Mouse (Mus musculus) adrenal gland, adult 18-20 months (tissue): ENCODE results near the gene C1qc. TPM values are rescaled to one million over a fixed set of nuclear protein-coding genes. Genes with fewer than 3 reads are reported as not detected.

Experiments
- DNase-seq, 2 experiments: peaks; one replicate each; pipeline ENCODE4 v3.0.0; 2021 to 2022; ENCODE audit warnings: low spot score in 2 of 2
- total RNA-seq, 2 experiments: library from RNA; stranded (reverse); gene quantifications; 1 replicate in 1 of 2; 2 replicates in 1 of 2; pipeline ENCODE4 v1.2.3; 2021

C1qc gene
- total RNA-seq, 2 experiments from 2014 or later, result 53.3 to 99.1 TPM

GRCm38 (mm10) chr4:136896461-136896860, 3.6 kb upstream of the C1qc start:
- no peak for DNase-seq

- no peak for DNase-seq
Observed at GRCm38 (mm10) chr4:136895861-136896260, 3.0 kb upstream of the C1qc start.

GRCm38 (mm10) chr4:136894821-136895220, 2.0 kb upstream of the C1qc start:
- DNase-seq, result no peak

DNA sequence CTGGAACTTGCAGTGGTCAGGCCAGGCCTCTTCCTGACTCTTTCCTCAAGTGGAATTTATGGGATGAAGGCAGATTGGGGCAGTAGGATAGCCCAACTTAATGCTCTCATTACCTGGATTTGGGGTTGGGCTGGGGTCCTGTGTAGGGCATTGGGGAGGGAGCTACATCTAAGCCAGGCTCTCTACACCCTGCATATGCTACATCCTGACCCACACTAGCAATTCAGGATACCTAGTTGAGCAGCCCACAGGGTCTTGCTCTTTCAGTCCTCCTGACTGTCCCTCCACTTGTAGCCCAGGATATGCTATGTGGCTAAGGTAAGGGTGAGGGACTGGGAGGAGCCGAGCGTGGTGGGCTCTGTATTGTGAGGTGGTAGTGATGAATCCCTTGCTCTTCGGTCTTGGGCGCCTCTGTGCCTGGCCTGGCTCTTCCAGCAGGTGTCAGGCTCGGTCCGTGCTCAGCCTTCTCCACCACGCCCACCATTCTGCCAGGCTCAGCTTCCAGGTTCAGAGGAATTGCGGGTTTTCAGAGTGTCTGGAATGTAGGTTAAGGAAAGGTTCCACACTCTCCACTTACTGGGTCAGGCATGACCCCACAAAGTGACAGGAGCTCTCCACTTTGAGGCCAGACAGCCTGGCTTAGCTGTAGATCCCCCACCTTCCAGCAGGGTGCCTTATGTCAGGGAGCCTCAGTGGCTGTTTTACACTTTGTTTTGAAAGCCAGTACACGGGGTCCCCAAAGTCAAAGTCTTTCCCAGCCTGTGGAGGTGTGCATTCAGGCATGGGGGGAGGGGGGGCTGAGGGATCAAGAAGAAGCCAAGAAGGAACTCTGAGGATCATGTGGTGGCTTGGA, 1.1 kb upstream of the C1qc start:
- DNase-seq, result no peak

GRCm38 (mm10) chr4:136892371-136892770, 494 bp downstream of the C1qc start:
- DNase-seq, result no peak

GRCm38 (mm10) chr4:136891115-136891514, 1.8 kb downstream of the C1qc start:
- DNase-seq, result no peak

GRCm38 (mm10) chr4:136889981-136890380, 2.9 kb downstream of the C1qc start:
- DNase-seq, result no peak

- no peak for DNase-seq
Observed at GRCm38 (mm10) chr4:136887714-136888113, 5.2 kb downstream of the C1qc start.

DNA sequence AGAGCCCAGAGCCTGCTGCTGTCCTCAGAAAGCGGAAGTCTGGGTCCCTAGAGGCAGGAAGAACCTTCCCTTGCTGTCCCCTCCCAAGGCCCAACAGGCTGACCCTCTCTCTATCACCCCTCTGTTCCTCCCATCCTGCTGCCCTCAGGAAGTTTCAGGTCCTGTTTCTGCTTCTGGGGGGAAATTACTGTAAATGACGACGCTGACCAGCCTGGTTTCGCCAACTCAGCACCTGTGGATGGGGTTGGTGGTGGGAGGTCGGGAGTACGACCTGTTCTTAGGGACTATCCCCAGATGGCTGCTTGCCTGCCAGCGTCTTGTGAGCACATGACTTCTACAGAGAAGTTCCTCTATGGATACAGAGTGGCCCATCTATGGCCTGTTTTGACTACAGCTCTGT, 6.8 kb downstream of the C1qc start, which contains the start of gene C1qb:
TSS of gene C1qb (minus strand) at position 87 of the 400 bp plus-strand sequence.
- DNase-seq, result no peak

DNA sequence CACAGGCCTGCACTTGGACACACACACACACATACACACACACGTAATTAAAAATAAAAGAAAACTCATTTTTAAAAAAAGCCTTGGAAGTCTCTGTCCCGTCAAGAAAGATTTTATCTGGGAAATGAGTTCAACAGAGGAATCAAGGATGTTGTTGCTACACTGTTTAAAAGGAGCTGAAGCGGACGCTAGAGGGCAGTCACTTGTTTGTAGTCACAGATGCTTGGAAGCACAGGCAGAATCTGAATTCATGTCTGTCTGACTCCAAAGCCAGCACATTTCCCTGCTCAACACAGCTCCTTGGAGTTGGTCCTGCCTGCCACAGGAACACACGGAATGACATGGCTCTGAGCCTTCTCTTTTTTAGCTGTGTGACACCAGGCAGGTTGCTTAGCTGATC, 14.3 kb downstream of the C1qc start:
- no peak for DNase-seq

GRCm38 (mm10) chr4:136878171-136878570, 14.7 kb downstream of the C1qc start:
- no peak for DNase-seq

DNA sequence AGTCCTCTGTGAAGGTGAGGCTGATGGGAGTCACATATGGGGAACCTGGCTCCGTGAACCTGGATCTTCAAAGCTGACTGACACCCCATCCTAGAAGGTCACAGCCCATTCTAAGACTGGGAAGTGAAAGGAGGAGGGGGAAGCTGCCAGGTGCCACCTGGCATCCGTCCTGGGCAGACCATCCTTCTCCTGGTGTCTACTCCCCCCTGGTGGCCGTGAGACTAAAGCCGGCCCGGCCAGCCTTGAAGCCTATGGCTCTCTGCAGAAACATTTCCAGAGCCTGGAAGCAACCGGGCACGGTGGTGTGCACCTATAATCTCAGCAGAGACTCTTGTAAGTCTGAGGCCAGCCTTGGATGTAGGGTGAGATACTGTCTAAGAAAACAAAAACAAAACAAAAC, 15.9 kb downstream of the C1qc start:
- peak; percentile 36 to 50 for DNase-seq

DNA sequence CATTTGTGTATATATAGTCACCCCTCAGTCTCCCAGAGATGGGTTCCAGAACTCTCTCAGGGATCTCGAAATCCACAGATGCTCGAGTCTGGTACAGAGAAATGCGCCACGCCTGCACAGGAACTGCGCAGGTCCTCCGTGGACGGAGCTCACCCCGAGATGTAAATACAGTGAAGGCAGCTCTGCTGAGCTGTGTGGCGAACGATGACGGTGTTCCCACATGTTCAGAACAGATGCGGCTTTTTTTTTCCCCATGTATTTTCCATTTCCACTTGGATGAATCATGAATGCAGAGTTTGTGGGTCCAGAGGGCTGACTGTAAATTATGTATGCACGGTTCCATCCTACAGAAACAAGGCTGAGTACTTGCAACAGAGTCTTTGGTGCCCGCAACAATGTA, 17.9 kb downstream of the C1qc start:
- no peak for DNase-seq

- DNase-seq, result no peak
Observed at GRCm38 (mm10) chr4:136868371-136868770, 24.5 kb downstream of the C1qc start.

DNA sequence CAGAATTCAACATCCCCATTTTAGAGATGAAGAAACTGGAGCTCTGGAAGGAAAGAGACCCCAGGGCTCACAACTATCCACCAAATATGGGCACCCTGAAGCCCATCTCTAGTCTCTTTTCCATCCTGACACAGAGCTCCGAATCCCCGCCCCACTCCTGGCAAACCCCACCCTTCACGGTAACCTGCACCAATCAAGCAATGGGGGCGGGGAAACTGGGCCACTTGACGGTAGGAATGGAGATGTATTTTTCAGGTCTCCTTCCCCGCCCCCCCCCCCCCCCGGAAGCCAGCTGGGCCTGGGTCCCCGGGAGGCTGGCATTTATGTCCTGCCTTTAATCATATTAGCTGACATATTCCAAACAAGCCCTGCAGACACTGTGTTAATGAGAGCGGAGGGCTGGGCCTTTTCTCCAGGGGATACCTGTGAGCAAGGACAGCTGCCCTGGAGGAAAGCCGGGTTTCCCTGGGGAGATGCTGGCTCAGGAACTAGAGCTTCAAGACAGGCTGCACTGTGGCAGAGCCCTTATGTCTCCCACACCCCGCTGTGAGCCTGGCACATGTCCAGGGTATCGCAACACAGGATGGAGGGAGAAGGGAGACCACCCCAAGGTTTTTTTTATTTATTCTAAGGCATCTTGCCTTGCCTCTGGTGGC, 25.0 kb downstream of the C1qc start:
- DNase-seq, result no peak

GRCm38 (mm10) chr4:136865531-136865930, 27.3 kb downstream of the C1qc start:
- no peak for DNase-seq

DNA sequence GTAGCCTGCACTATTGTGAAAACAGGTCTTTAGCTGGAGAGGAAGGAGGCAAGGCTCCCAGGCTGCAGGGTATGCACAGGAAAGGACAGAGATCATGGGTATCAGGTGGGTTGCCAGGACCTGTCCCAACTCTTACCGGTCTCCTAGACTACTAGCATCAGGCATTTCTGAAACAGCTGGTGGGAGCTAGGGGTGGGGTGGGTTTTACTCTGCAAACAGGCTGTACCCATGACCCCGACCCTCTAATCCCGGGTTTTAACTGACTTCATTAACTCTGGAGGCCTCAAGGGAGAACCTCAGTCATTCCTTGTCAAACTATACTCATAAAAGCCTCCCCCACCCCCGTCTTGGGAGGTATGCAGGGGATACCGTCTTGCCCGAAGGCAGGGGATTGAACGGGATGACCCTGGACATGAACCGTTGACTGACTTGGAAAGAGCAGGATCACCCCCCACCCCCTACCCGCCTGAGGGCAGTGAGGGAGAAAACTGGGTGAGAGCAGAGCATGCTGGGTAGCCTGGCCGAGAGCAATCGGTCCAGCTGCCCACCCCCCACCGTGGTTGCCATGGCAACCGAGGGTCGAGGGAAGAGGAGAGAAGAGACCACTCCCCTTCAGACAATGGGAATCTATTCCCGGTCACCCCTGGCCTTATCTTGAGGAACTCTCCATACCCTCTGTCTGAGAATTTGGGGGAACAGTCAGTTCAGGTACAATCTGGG, 28.0 kb downstream of the C1qc start:
- no peak for DNase-seq

DNA sequence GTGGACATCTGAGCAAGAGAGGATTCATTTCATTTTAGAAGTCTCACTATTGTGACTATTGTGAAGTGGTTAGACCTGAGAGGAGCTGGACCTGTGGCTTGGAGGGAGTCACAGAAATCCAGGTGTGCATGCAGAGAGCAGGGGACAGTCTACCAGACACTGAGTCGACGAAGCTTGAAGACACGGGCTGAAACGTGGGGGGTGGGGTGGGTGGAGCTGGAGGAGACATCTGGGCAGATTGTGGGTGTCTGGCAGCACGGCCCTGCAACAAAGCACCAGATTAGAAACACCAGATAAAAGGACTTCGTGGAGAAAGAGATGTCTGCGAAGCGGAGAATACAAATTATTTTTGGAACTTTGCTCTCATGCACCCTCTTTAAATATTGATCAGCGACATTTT, 29.3 kb downstream of the C1qc start:
- no peak for DNase-seq

GRCm38 (mm10) chr4:136862411-136862810, 30.5 kb downstream of the C1qc start:
- no peak for DNase-seq

DNA sequence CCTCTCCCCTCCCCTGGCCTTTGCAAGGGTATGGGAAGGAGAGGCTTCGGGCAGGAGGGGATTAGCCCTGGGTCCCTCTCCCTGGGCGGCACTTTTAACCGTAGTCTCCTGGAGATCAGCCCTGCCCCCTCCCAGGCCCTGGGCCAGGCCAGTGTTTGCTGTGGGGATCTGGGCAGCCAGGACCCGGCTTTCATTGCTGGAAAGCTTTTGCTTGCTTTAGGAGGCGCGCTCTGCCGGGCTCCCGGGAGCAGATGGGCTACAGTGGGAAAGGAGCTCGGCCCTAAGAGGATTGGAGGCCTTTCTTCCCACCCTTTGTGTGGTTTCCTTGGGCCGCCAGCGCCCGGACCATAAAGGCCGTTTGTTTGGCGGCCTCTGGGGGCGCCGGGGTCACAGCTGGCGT, 31.1 kb downstream of the C1qc start:
- no peak for DNase-seq

DNA sequence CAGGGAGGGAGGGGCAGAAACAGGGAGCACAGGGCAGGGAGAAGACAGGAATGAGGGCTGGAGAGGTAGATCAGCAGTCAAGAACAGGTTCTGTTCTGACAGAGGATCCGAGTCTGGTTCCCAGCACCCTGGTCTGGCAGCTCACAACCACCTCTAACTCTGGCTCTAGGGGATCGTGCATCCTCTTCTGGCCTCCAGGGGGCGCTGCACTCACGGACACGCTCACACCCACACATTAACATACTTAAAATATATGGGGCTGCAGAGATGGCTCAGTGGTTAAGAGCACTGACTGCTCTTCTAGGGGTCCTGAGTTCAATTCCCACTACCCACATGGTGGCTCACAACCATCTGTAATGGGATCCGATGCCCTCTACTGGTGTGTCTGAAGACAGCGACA, 32.8 kb downstream of the C1qc start:
- DNase-seq, result no peak

DNA sequence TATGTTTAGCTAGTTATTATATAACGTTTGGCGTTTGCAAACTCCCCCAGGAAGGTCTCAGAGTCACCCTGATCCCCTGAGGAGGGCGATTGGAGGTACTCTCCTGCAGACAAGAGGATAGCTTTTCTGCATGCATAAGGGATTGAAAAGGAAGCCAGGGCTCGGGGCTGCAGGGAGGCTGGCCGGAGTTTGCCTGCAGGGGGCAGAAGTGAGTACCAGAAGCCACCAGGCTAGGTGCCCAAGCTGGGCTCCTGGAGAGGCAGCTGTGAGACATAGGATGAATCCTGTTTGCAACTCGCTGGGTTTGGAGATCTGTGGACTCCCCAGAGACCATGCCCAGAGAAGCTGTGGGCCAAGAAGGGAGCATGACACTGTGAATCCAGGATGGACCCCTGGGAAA, 37.8 kb downstream of the C1qc start:
- DNase-seq, result peak; percentile 15 to 31
